Mouse (Mus musculus): ENCODE results near the gene Ntm. TPM values are rescaled to one million over a fixed set of nuclear protein-coding genes. Genes with fewer than 3 reads are reported as not detected.

The Ntm gene
- polyA plus RNA-seq, 1 experiment from 2014 or later = 39.7 TPM

DNA sequence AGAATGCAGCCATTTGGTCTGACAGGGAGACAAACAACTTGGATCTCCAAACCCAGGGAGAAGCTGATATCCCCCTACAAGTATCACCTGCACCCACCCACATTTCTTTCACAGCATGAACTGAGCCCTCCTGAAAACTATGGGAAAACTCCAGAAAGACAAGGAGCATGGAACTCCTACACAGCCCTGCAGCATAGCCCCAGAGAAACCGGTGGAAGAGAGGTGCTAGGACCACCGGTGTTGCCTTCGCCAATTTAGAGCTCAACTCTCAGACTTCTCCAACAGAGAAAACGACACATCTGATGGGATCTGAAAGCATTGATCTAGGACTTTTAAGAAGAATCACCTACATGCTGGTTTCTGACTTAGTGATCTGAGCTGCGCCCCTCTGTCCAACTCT, 312.7 kb downstream of the Ntm start:
- Histone ChIP-seq H3K27me3 (ENCODE audit: control insufficient read depth, insufficient read depth, low read length) (no peaks in the 10 kb centered on the region), H3K4me2 (no peak overlapping the region), H3K9me3 (replicated peaks; ENCODE audit: control insufficient read depth, low read length) (no peaks in the 10 kb centered on the region), H3K4me1 (ENCODE audit: control insufficient read depth, insufficient read depth, low read length) (peaks cover 7% of the 10 kb centered on the region; the same call in 1 of the 2 replicates), H3K36me3 (ENCODE audit: control insufficient read depth, insufficient read depth, low read length) (no peaks in the 10 kb centered on the region), H3K9ac (ENCODE audit: low read depth, low read length) (no peak overlapping the region), H3K27ac (ENCODE audit: low read depth, low read length) (no peak overlapping the region), H3K4me3 (ENCODE audit: low read depth, low read length) (no peak overlapping the region)
- 69% methylated on average over 5 of the region's 5 CpGs for WGBS (ENCODE audit: insufficient replicate concordance)
- no peak for ATAC-seq (replicated peaks; ENCODE audit: insufficient number of reproducible peaks, low FRiP score, low TSS enrichment)

- Histone ChIP-seq H3K9ac (ENCODE audit: low read depth, low read length) (no peak overlapping the region), H3K27ac (ENCODE audit: low read depth, low read length) (no peak overlapping the region), H3K9me3 (replicated peaks; ENCODE audit: control insufficient read depth, low read length) (no peaks in the 10 kb centered on the region), H3K27me3 (ENCODE audit: control insufficient read depth, insufficient read depth, low read length) (no peaks in the 10 kb centered on the region), H3K4me2 (no peak overlapping the region), H3K4me1 (ENCODE audit: control insufficient read depth, insufficient read depth, low read length) (peaks cover 7% of the 10 kb centered on the region; the same call in 1 of the 2 replicates), H3K36me3 (ENCODE audit: control insufficient read depth, insufficient read depth, low read length) (no peaks in the 10 kb centered on the region), H3K4me3 (ENCODE audit: low read depth, low read length) (no peak overlapping the region)
- WGBS (ENCODE audit: insufficient replicate concordance) = 88% methylated on average over 5 of the region's 5 CpGs
- no peak for ATAC-seq (replicated peaks; ENCODE audit: insufficient number of reproducible peaks, low FRiP score, low TSS enrichment)
Measured at GRCm38 (mm10) chr9:29648256-29648655, 314.7 kb downstream of the Ntm start.

- no peak overlapping the region for H3K4me2 ChIP-seq
- H3K36me3 ChIP-seq (ENCODE audit: control insufficient read depth, insufficient read depth, low read length) = no peaks in the 10 kb centered on the region
- ATAC-seq (replicated peaks; ENCODE audit: insufficient number of reproducible peaks, low FRiP score, low TSS enrichment) = no peak
- H3K9me3 ChIP-seq (replicated peaks; ENCODE audit: control insufficient read depth, low read length) = no peaks in the 10 kb centered on the region
- peaks cover 9% of the 10 kb centered on the region for H3K4me1 ChIP-seq (ENCODE audit: control insufficient read depth, insufficient read depth, low read length)
- H3K9ac ChIP-seq (ENCODE audit: low read depth, low read length) = no peak overlapping the region
- no peaks in the 10 kb centered on the region for H3K27me3 ChIP-seq (ENCODE audit: control insufficient read depth, insufficient read depth, low read length)
- H3K27ac ChIP-seq (ENCODE audit: low read depth, low read length) = no peak overlapping the region
- 76% methylated on average over 8 of the region's 8 CpGs for WGBS (ENCODE audit: insufficient replicate concordance)
- no peak overlapping the region for H3K4me3 ChIP-seq (ENCODE audit: low read depth, low read length)
Measured at GRCm38 (mm10) chr9:29647764-29648163, 315.2 kb downstream of the Ntm start.

DNA sequence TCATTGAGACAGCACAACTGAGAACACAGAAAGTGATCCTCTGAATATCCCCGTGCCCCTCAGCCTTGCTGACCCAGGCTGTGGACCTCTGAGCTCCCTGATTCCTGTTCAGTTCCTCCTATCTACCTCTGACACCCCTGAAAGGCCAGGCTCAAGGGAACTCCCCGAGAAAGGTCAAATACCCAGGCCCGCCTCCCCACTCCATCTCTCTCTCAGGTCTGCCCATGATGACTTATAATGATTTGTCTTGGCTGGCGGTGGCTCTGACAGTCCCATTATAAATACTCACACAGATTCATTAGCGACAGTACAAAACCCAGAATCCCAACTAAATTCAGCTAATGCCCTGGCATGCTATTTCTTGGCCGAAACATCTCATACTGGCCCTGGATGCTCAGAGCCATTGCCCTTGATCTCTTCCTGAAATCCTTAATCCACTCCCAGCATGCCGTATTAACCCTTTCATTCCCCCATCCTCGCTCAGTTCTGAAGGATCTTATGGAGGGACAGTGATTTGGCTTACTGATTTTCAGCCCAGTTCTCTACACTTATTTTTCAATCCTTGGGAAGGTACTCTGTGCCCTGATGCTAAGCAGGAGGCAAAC, 317.0 kb downstream of the Ntm start:
- no peak overlapping the region for H3K4me2 ChIP-seq
- WGBS (ENCODE audit: insufficient replicate concordance) = 43% methylated on average over 8 of the region's 8 CpGs
- no peak overlapping the region for H3K4me3 ChIP-seq (ENCODE audit: low read depth, low read length)
- no peaks in the 10 kb centered on the region for H3K9me3 ChIP-seq (replicated peaks; ENCODE audit: control insufficient read depth, low read length)
- ATAC-seq (replicated peaks; ENCODE audit: insufficient number of reproducible peaks, low FRiP score, low TSS enrichment) = no peak
- H3K9ac ChIP-seq (ENCODE audit: low read depth, low read length) = no peak overlapping the region
- no peaks in the 10 kb centered on the region for H3K36me3 ChIP-seq (ENCODE audit: control insufficient read depth, insufficient read depth, low read length)
- no peaks in the 10 kb centered on the region for H3K27me3 ChIP-seq (ENCODE audit: control insufficient read depth, insufficient read depth, low read length)
- peaks cover 13% of the 10 kb centered on the region for H3K4me1 ChIP-seq (ENCODE audit: control insufficient read depth, insufficient read depth, low read length)
- H3K27ac ChIP-seq (ENCODE audit: low read depth, low read length) = no peak overlapping the region

DNA sequence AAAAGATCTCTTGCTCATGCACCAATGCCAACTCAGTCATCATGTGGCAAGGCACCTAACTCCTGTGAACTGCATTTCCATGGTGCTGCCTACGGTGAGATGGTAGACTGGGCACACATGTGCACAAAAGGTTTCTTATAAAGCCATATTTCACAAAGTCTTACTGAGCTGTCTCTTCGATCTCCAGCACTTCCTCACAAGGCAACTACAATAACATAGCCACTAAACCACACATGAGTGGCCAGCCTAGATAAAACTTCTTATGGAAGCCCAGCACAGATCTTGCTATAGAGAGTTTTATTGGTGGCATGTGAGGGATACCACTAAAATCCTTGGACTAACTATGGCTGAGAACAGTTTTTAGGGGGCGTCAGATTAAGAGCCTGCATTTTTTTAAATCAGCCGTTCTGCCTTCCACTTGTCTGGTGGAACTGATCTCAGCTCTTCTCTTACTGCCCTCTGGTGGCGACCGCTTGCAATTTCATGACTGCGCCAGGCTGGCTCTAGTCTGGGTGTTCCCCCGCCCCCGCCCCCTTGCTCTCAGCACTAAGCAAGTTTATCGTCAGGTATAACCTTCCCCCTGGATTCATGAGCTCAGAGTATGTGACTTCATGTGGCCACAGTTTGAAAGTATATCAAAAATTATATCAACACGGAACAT, 319.8 kb downstream of the Ntm start:
- no peaks in the 10 kb centered on the region for H3K27me3 ChIP-seq (ENCODE audit: control insufficient read depth, insufficient read depth, low read length)
- ATAC-seq (replicated peaks; ENCODE audit: insufficient number of reproducible peaks, low FRiP score, low TSS enrichment) = no peak
- WGBS (ENCODE audit: insufficient replicate concordance) = 18% methylated on average over 11 of the region's 11 CpGs

DNA sequence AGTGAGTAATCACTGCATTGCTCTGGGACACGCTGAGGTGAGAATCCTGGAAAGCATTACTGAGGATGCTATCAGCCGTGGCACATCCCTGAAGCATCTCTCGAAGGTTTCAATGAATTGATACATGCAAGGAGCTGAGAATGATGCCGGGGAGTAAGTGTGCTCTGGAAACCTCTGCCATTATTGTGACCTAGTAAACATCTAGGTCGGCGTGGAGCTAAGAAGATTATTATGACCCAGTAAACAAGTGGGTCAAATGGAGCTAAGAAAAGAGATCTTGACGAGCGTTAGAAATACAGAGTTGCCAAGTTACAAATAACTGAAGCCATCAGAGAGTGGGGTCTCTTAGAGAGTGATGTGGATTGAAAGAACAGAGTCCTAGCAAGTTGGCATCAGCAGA, 325.6 kb downstream of the Ntm start:
- WGBS (ENCODE audit: insufficient replicate concordance) = 81% methylated on average over 8 of the region's 8 CpGs
- Histone ChIP-seq H3K4me1 (ENCODE audit: control insufficient read depth, insufficient read depth, low read length) (0 out of 2 replicates have a peak, but pooled peaks cover under 1% of the 10 kb centered on the region), H3K9ac (ENCODE audit: low read depth, low read length) (no peak overlapping the region), H3K4me2 (no peak overlapping the region), H3K36me3 (ENCODE audit: control insufficient read depth, insufficient read depth, low read length) (no peaks in the 10 kb centered on the region), H3K27ac (ENCODE audit: low read depth, low read length) (no peak overlapping the region), H3K9me3 (replicated peaks; ENCODE audit: control insufficient read depth, low read length) (no peaks in the 10 kb centered on the region), H3K4me3 (ENCODE audit: low read depth, low read length) (no peak overlapping the region), H3K27me3 (ENCODE audit: control insufficient read depth, insufficient read depth, low read length) (no peaks in the 10 kb centered on the region)
- ATAC-seq (replicated peaks; ENCODE audit: insufficient number of reproducible peaks, low FRiP score, low TSS enrichment) = no peak

More for the DNA sequence above, 319.8 kb downstream of the Ntm start:
- no peak overlapping the region for H3K4me3 ChIP-seq (ENCODE audit: low read depth, low read length)
- no peaks in the 10 kb centered on the region for H3K9me3 ChIP-seq (replicated peaks; ENCODE audit: control insufficient read depth, low read length)
- no peak overlapping the region for H3K27ac ChIP-seq (ENCODE audit: low read depth, low read length)
- H3K36me3 ChIP-seq (ENCODE audit: control insufficient read depth, insufficient read depth, low read length) = no peaks in the 10 kb centered on the region
- H3K4me1 ChIP-seq (ENCODE audit: control insufficient read depth, insufficient read depth, low read length) = peaks cover 13% of the 10 kb centered on the region
- H3K9ac ChIP-seq (ENCODE audit: low read depth, low read length) = no peak overlapping the region
- peak overlapping the region; percentile 16; the same call in 1 of the 2 replicates for H3K4me2 ChIP-seq

DNA sequence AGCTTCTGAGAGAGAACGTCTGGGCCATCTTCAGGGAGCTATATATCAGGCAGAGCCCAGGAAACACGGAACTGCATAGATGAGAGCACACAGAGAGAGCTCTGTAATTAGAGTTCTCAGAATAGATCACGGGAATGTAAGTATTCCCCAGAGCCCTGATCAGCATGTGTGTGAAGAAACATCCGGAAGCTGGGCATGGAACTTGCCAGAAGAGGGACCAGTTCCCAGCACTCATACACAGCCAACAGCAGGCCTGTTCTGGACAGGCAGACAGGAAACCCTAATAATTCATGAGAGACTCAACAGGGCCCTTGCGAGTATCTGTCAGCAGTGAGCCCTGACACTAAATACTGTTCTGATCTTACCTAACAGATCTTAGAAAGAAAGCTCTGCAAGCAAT, 345.8 kb downstream of the Ntm start:
- Histone ChIP-seq H3K27me3 (ENCODE audit: control insufficient read depth, insufficient read depth, low read length) (no peaks in the 10 kb centered on the region), H3K4me2 (no peak overlapping the region), H3K4me1 (ENCODE audit: control insufficient read depth, insufficient read depth, low read length) (no peaks in the 10 kb centered on the region), H3K4me3 (ENCODE audit: low read depth, low read length) (no peak overlapping the region), H3K36me3 (ENCODE audit: control insufficient read depth, insufficient read depth, low read length) (no peaks in the 10 kb centered on the region), H3K9ac (ENCODE audit: low read depth, low read length) (no peak overlapping the region), H3K27ac (ENCODE audit: low read depth, low read length) (no peak overlapping the region), H3K9me3 (replicated peaks; ENCODE audit: control insufficient read depth, low read length) (no peaks in the 10 kb centered on the region)
- 68% methylated on average over 5 of the region's 5 CpGs for WGBS (ENCODE audit: insufficient replicate concordance)
- no peak for ATAC-seq (replicated peaks; ENCODE audit: insufficient number of reproducible peaks, low FRiP score, low TSS enrichment)

- H3K4me2 ChIP-seq = no peak overlapping the region
- 81% methylated on average over 7 of the region's 7 CpGs for WGBS (ENCODE audit: insufficient replicate concordance)
- no peak overlapping the region for H3K9ac ChIP-seq (ENCODE audit: low read depth, low read length)
- no peaks in the 10 kb centered on the region for H3K4me1 ChIP-seq (ENCODE audit: control insufficient read depth, insufficient read depth, low read length)
- ATAC-seq (replicated peaks; ENCODE audit: insufficient number of reproducible peaks, low FRiP score, low TSS enrichment) = no peak
- H3K4me3 ChIP-seq (ENCODE audit: low read depth, low read length) = no peak overlapping the region
- no peak overlapping the region for H3K27ac ChIP-seq (ENCODE audit: low read depth, low read length)
- no peaks in the 10 kb centered on the region for H3K9me3 ChIP-seq (replicated peaks; ENCODE audit: control insufficient read depth, low read length)
- H3K36me3 ChIP-seq (ENCODE audit: control insufficient read depth, insufficient read depth, low read length) = no peaks in the 10 kb centered on the region
- no peaks in the 10 kb centered on the region for H3K27me3 ChIP-seq (ENCODE audit: control insufficient read depth, insufficient read depth, low read length)
Measured at GRCm38 (mm10) chr9:29612020-29612612, 350.8 kb downstream of the Ntm start.
